Mouse (Mus musculus) heart, postnatal 10 days (tissue): ENCODE measurements at regions not wholly inside any gene's neighbourhood (a gene's known extent, or its start where the extent isn't known, plus 50 kb on each side); places are given as distances from the start of the nearest gene placed in this dataset.
A peak's percentile ranks its signal among the peaks of the same experiment; 100 is the strongest.
"Not testable (repeated sequence)": the region's sequence is repeated elsewhere in the genome, so short reads cannot be mapped to it uniquely, and the experiment has no call there.

Experiments used
- DNase-seq, 2 experiments: peaks; one replicate each; pipeline ENCODE4 v3.0.0; 2021
- intact Hi-C: fragments of 180-260 bp; cut with DNase I; formaldehyde crosslinking; loops from one replicate; pipeline ENCODE4 v1.15.1; 2025

DNA sequence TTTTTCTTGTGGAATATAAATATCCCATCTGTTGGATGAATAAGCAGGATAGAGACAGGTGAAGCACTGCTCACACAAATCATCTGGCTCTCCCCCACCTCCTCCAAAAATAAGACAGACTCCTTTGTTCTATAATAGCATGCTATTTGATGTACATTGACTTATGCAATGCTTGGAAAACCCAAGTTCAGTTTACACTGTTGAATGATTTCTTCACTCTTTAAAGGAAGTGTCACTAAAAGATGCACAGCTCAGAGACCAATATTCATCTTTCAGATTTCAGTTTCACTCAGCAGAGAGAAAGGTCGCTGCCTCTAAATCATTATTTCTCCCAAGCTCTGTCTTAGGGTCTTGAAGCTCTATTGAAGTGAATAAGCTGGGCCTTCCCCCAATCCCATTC, 417.4 kb downstream of the Hs3st1 start:
- DNase-seq: no peak
- intact Hi-C loops: no loop called here

DNA sequence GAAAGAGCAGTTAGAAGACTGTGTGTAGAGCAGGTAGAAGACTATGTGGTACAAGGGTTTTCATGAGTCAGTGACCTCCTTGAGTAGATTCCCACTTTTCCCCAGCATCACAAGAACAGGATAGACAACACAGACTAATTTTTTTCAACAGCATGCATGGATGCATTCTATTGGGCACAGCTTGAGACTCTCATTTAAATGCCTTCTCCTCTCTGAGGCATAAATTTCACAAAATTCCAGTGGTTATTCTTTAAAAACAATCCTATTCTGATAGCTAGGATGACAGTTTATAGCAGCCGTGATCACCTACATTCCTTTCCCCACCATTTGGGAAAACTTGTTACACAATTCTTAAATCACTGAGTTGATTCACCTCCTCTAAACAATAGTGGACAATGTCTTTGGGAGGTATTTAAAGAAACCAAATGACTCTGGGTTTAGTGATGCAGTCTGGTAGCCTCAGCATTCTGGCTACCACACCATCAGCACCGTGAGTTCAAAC, 418.7 kb downstream of the Hs3st1 start:
- intact Hi-C loops: no loop called here
- DNase-seq: no peak

DNA sequence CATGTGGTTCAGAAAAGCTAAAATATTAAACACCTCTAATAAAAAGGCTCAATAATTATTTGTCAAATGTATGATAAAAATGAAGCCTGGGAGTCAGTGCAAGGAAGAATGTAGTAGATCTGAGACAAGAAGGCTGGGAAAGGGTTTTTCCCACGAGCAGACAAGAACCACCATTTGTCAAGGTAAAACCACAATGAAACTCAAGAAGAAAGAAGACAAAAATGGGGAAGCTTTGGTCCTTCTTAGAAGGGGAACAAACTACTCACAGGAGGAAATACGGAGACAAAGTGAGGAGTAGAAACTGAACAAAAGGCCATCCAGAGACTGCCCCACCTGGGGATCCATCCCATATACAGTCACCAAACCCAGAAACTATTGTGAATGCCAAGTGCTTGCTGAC, 420.0 kb downstream of the Hs3st1 start:
- intact Hi-C loops: no loop called here
- DNase-seq: no peak

DNA sequence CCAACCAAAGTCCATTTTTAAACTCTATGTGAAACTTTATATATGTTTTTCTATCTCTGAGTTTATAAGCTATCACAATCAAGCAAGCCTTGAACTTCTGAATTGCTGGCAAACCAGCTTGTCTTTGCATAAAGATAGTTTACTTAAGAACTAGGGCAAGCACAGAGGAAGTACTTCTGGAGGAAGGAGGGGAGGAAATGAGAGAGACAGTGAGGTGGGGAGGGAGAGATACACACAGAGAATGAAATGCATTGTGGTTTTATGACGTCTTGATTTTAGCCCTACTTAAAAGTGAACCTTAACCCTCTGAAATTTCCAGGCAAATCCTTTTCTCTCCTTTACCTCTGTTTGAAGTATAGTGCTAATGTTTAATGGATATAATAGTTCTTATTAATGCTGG, 421.0 kb downstream of the Hs3st1 start:
- intact Hi-C loops: no loop called here
- DNase-seq: no peak

DNA sequence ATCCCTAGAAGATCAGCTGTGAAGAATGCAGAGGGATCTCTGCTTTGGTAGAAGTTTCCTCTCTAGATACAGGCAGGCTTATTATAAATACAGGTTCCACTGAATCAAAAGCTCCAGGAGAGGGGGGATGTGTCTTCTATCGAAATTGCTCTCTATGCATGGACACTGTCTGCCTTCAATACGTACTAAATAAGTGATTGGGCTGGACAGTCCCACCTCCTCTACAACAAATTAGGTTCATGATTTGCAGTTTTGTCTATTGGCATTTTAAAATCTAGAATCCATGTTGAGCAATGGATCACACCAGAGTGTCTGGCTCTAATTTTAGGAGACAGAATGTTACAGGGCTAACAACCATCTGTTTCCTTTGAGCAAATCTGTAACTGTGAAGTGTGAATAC, 429.9 kb downstream of the Hs3st1 start:
- DNase-seq: no peak
- intact Hi-C loops: no loop called here

DNA sequence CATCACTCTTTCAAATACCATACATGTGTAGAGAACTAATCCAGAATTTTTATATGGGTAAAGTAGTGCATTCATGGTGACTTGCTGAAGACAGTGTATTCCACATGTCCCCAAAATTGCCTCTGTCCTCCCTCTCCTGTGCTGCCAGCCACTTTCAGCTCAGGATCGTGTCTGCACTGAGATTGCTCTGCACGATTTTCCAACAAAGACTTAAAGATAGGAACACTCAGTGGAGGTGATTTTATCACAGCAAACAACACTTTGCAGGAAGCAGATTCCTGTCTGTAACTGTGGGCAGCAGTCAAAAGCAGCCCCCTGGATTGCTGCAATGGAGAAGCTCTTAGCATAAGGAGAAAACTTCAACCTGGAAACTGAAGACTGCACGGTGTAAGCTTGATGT, 438.8 kb downstream of the Hs3st1 start:
- DNase-seq: no peak
- intact Hi-C loops: no loop called here

DNA sequence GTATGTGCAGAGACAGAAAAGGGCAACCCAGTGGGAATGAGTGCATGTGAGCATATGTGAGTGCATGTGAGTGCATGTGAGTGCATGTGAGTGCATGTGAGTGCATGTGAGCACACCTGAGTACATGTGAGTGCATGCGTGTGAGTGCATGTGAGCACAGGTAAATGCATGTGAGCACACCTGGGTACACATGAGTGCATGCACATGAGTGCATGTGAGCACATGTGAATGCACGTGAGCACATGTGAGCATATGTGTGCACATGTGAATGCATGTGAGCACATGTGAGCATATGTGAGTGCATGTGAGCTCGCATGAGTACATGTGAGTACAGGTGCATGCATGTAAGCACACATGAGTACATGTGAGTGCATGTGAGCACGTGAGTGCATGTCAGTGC, 434.6 kb upstream of the Clnk start:
- intact Hi-C loops: no loop called here
- no peak for DNase-seq

DNA sequence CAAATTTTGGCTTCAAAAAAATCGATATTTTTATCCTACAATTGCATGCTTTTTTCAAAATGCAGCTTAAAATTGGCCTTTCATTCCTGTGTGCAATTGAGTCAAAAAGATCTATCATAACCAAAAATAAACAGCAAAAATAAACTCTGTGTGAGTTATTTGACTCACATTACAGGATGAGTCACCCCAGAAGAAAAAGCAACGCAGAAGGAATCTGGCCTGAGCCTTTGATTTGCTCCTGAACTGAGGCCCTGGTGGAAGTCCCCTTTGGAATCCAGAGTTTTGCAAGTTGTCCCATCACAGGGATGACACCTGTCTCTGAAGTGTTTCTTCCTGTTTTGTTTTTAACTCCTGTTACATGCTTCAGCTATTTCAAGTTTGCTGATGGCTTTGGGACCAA, 429.2 kb upstream of the Clnk start:
- intact Hi-C loops: no loop called here
- DNase-seq: no peak

DNA sequence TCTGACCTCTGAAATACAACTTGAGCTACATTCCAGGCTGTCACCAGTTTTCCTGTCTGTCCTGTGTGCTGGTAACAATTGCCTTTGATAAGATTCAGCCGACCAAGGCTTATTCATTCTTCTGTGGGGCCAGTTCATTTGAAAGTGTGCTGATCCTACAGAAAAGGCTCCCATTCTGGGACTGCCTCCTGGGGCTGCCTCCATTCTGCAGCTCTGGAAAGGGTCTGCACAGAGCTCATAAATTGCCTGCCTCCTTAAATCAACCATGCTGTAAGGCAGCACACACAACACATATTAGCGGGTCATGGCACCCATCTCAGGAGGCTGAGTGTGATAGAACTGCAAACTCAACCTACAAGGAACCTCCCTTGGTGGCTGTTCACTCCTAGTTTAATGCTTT, 416.2 kb upstream of the Clnk start:
- intact Hi-C loops: no loop called here
- peak in 1 of 2 experiments; percentile 7 for DNase-seq

DNA sequence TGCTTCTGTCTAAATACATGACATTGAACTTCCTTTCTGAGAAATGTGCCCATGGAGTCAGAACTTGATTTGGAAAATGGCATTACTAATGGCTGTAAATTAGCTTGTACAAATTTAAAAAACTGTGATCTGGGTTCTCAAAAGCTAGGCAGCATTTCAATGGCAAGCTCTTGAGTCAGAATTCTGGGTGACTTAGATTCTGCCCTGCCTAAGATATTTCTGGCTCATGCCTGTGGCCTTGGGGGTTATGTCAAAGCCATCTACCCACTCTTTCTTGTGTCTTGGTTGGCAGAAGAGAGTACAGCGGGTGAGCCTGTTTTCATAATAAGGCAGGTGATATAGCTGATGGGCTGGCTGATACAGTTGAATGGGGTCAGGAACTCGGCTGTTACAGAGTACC, 404.4 kb upstream of the Clnk start:
- DNase-seq: no peak
- intact Hi-C loops: no loop called here

DNA sequence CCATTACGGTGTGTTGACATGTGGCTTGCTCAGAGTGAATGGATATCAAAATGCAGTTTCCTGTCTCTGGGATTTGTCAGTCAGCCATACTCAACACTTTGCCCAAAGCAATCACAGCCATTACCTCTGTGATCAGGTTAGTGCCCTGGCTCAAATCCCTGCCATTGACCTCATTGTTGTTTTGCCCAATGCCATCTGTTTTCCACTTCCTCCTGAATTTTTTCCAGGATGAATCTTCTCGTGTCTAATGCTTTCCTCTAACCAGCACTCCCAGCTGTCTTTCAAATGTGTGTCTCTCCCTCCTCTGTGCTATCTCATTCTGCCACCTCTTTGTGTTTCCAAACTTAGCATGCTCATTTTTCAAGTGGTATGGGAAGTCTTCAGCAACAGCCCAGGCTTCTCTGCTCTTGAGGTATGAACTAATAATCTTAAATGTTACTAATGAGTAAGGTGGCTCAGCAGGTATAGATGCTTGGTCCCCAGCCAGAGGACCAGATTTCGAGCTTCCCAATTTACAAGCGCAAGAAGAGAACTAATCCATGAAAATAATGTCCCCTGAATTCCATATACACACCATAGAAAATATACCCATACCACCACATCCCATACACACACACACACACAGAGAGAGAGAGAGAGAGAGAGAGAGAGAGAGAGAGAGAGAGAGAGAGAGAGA, 397.2 kb upstream of the Clnk start:
- intact Hi-C loops: no loop called here
- no peak for DNase-seq

DNA sequence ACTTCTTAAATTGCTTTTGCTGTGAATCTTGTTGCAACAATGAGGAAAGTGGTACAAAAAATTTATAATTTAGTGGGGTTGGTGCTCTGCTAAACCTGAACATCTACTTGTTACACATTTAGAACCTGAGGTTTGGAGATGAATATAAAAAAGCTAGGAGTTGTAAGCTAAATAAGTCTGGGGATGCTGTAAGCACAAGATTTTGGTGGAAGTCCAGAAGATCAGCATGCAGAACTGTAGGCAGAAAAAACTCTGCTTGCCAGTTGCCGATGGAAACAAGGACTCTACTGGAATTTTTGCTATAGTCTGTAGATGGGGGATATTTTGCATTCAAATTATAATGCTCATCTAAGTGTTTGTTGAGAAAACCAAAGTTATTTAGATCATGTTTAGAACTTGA, 390.5 kb upstream of the Clnk start:
- DNase-seq: no peak
- intact Hi-C loops: no loop called here

DNA sequence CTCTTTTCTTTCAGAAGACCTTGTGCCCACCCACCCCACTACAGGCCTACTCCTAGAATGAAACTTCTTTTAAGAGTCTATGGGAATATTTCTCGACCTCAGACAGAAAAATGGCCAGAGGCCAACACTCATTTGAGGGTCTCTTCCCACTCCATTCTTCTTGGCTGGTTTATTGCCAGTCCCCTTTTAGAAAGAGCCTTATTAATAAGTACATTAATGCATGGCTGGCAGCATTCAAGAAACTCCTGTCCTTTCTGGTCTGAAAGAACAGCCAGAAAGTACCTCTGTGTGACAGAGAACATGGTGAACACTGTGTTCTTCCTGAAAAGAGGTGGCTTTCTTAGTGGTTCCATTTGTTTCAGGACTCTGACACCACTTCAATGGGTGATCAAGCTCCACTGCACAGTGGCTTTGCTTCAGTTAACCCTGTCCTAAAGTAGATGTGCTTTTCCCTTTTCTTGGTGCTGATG, 384.1 kb upstream of the Clnk start:
- intact Hi-C loops: no loop called here
- no peak for DNase-seq

DNA sequence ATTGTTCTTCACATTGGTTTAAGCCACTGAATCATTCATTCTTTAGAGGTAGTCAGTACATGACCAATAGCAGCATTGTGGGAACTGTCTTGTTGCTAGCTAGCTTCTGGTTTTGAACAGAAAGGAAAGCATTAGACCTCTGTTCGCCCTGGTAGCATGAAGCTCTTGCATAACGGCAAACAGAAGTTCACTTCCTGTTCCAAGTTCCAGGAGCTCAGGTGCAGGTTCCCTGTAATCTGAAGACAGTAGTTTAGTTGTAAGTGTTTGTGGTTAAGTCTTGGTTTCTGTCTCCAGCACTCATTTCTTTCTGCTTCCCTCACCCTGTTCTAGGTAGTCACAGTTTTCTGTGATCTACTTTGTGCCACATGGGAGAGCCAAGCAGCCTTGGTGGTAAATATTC, 381.1 kb upstream of the Clnk start:
- DNase-seq: no peak
- intact Hi-C loops: no loop called here

DNA sequence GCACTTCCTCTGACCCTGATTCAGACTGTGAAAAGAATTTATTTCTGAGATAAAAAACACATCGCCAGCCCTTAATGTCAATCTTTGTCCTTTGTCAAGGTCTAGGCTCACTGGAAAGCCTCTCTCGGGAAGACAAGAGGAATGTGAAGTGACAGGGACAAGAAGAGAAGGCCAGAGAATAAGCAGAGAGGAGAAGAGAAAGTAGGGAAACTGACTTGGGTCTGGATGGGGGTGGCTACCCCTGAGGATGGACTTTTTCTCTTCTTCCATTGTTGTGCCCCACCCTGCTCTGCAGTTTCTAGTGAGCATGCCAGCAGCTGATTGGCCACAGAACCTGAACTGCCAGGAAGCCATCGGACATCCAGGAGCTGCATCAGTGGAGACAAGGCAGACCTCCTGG, 375.6 kb upstream of the Clnk start:
- intact Hi-C loops: no loop called here
- DNase-seq: no peak

DNA sequence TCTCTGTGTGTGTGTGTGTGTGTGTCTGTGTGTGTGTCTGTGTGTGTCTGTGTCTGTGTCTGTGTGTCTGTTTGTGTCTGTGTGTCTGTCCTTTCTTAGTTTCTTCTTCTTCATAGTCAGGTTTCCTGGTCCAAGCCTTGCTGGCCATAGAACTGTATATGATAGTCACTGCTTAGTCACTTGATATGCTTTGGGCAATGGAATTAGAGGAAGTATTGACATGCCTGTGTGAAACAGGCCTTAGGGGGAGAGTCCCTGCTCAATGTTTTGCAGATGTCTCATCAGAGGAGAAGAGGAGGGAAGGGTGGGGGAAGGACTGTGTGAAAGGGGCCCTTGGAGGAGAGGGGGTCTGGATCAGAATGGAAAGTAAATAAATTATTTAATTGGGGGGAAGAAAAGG, 374.4 kb upstream of the Clnk start:
- no peak for DNase-seq
- intact Hi-C loops: no loop called here

DNA sequence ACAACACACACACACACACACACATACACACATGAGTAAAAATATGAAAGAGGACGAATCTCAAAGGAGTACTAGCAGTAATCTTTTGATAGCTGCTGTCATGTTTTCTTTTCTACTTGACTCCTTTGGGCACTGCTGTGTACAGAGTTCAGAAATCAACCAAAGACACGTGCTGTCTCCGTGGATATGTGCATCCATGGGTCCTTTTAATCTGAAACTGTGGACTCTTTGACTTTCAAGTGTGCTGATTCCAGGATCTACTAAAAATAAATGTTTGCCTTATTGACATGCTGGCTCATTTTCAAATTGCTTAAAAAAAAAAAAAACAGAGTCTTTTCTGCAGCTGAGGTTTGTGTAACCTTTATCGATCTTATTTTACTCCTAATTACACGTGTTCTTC, 343.1 kb upstream of the Clnk start:
- intact Hi-C loops: no loop called here
- DNase-seq: no peak

DNA sequence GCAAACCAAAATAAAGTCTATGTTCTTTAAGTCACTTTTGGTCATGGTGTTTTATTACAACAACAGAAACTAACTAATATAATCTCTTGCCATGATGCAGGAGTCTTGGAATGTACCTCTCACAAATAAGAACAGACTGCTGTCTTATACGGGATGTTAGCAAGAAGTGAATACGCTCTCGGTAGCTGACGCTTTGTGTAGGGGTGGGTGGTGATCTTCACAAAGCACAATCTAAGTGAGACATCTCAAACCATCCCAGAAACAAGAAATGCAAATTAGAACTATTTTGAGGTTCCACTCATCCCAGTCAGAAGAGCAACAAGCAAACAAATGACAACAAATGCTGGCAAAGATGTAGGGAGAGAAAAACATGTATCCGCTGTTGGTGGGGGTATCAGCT, 339.7 kb upstream of the Clnk start:
- intact Hi-C loops: no loop called here

DNA sequence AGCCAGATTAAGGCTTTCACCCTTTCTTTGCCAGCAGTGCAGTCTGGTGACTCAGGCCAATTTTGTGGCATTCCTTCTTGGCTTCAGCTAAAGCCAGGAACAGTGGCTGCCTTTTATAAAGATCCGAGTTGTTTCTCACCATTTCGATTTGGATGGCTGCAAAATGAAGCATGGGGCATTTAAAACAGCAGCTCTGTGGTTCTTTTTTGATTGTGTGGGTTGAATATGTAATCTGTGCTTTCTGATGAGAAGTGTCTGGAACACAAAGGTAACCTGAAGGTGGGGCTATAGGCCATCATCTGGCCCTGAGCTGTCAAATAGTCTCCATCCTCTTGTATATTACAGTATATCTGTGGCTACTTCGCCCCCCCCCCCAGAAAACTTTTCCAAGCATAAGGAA, 338.4 kb upstream of the Clnk start:
- peak in 1 of 2 experiments; percentile 4 for DNase-seq
- intact Hi-C loops: no loop called here

More for the DNA sequence above, 339.7 kb upstream of the Clnk start:
- DNase-seq: no peak

DNA sequence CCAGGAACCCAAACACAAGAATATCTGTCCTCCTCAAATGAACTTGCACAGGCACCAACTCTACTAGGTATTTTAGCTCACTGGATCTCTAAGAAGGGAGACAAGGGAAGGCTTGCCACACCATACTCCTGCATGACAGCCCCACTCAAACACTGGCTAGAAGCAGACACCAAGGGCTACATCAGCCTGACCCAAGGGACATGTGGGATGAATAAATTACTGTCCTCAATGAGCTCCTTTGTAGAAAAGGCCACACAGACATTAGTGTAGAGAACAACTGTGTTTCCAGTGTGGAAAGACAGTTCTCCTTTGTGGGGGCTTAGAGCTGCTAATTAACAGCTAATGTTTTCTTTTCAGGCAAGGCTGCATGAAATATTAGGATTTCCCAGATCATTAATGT, 335.9 kb upstream of the Clnk start:
- no peak for DNase-seq
- intact Hi-C loops: no loop called here

DNA sequence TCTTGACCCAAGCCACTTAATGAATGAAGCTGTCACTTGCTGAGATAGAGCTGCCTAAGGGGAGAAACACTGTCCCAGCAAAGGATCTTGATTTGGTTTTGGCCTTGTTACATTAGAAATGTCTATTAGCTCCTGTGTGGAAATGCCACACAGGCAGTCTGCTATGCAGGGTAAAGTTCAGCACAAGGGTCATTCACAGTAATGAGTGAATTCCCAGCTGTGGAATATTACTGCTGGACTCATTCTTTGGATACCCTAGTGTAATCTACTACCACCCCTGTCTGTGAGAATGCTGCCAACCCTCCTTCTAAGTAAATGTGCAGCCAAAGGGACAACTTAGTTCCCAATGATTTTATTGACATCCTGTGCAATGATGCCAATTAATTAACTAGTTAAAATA, 322.2 kb upstream of the Clnk start:
- DNase-seq: no peak
- intact Hi-C loops: no loop called here

DNA sequence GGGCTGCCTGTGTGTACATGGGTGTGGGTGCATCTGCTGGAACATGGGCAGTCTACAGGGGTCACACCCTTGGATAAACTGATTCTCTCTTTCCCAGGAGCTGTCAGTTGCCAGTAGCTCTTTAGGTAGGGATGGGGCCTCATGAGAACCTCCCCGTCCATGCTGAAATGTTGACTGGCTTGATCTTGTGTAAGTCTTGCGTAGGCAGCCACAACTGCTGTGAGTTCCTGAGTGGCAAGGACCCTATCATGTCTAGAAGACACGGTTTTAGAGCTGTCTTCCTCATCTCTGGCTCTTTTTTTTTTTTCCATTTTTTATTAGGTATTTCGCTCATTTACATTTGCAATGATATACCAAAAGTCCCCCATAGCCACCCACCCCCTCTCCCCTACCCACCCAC, 314.5 kb upstream of the Clnk start:
- DNase-seq, intact Hi-C loops: not testable (repeated sequence)
